26 mouse cellular contexts compared by ENCODE assay signal in the genomic region with DNA sequence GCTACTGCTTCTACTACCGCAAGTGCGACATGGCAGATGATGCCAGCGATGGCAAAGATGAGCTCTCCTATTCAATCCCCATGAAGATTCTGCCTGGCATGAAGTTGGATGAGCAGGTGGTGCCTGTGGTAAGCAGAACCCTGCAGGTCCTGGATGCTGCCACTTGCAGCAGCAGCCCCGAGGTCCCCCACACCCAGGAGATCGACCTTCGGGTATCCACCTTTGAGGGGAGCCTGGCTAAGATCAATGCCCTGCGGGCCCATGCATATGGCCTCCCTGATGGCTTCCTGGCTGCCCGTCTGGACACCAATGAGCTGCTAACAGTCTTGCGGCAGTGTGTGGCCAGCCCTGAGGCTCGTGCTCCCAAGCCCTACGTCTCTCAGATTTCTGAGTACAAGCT. TPM values are rescaled to one million over a fixed set of nuclear protein-coding genes. Genes with fewer than 3 reads are reported as not detected.
A peak's percentile ranks its signal among the peaks of the same experiment; 100 is the strongest.
DNase-seq lines count a peak whose midpoint lies in the region; ATAC-seq and TF ChIP-seq lines count a peak whose summit lies in the region.
"Had no signal": no experiment of that assay in that cellular context is flagged by ENCODE, and none has a peak within 500 bp of the region (broad histone marks: within the 10 kb centered on the region; RNA-seq: fewer than 3 reads in every experiment).

No protein-coding gene starts in this region.

- WGBS in heart, embryonic 15.5 days, result 77% methylated on average over 11 of the region's 11 CpGs

- no peak overlapping the region for H3K27ac ChIP-seq in heart, embryonic 15.5 days
- no peak overlapping the region for H3K27ac ChIP-seq in ES-E14 (ENCODE audit: insufficient read depth, low read depth, low read length, poor library complexity, severe bottlenecking)
- H3K27ac ChIP-seq: hindbrain, embryonic 12.5 days; hindbrain, postnatal 0 days; intestine, embryonic 15.5 days; limb, embryonic 12.5 days; liver, embryonic 15.5 days had no signal

- in situ Hi-C loops in ES-E14 (cut with MboI; ENCODE audit: low sequenced_read_pairs in 2 of 2, unreplicated experiment in 2 of 2), result no loop called here

- H3K4me1 ChIP-seq in heart, embryonic 15.5 days (replicated peaks), result no peaks in the 10 kb centered on the region
- H3K4me1 ChIP-seq in E14TG2a.4 (replicated peaks; ENCODE audit: low read depth, low read length) (peaks cover 22% of the 10 kb centered on the region; the same call in 1 of the 2 replicates), ES-E14 (ENCODE audit: control insufficient read depth in 2 of 2, insufficient read depth in 2 of 2, low read length in 2 of 2, poor library complexity in 1 of 2) (peaks cover 0 to 7% of the 10 kb centered on the region in 2 experiments; a peak in 1 of 4 replicates)
- H3K4me1 ChIP-seq: hindbrain, embryonic 12.5 days; intestine, embryonic 15.5 days; limb, embryonic 12.5 days; liver, embryonic 15.5 days had no signal

- no peak for TF ChIP-seq CTCF in E14TG2a.4 (conservative IDR thresholded peaks at IDR 0.05; ENCODE audit: low read length)

- peak; percentile 62 to 73 for DNase-seq in cerebellum, postnatal 10 days
- DNase-seq in cerebellum, adult 9-10 months, result no peak
- no peak for DNase-seq in heart, postnatal 25 days (ENCODE audit: low spot score)
- no peak for DNase-seq in ES-E14 (ENCODE audit: low read depth, low spot score)
- DNase-seq in kidney, postnatal 4 days, result no peak
- DNase-seq: adrenal gland, adult 8-10 months; gastrocnemius, postnatal 14 days; kidney, adult 9 months; kidney, postnatal 10 days; layer of hippocampus, adult 9-11 months; lung, embryonic 14.5 days; lung, postnatal 14 days; midbrain, embryonic 14.5 days; retina, postnatal 1 day; right cerebral cortex, postnatal 14 days; thymus, postnatal 14 days had no signal

- no peak overlapping the region for H3K9ac ChIP-seq in heart, embryonic 15.5 days
- H3K9ac ChIP-seq in ES-E14 (ENCODE audit: insufficient read depth, low read depth, low read length, poor library complexity, severe bottlenecking), result peak overlapping the region; percentile 30; the same call in 1 of the 2 replicates
- H3K9ac ChIP-seq: hindbrain, embryonic 12.5 days; intestine, embryonic 15.5 days; limb, embryonic 12.5 days; liver, embryonic 15.5 days; lung, embryonic 14.5 days had no signal

- intact Hi-C loops in heart, postnatal 25 days (cut with DNase I), result no loop called here

- H3K36me3 ChIP-seq in heart, embryonic 15.5 days, result no peaks in the 10 kb centered on the region
- H3K36me3 ChIP-seq in E14TG2a.4 (ENCODE audit: insufficient read depth, low read length) (no peaks in the 10 kb centered on the region), ES-E14 (ENCODE audit: control insufficient read depth, insufficient read depth, low read length, poor library complexity, severe bottlenecking) (no peaks in the 10 kb centered on the region)
- H3K36me3 ChIP-seq: G1E; hindbrain, embryonic 12.5 days; intestine, embryonic 15.5 days; limb, embryonic 12.5 days; liver, embryonic 15.5 days had no signal

- peak overlapping the region; percentile 31 for H3K4me2 ChIP-seq in heart, embryonic 15.5 days
- H3K4me2 ChIP-seq: hindbrain, embryonic 12.5 days; intestine, embryonic 15.5 days; limb, embryonic 12.5 days; liver, embryonic 15.5 days; lung, embryonic 14.5 days had no signal

- H3K27me3 ChIP-seq in heart, embryonic 15.5 days, result peaks cover 4% of the 10 kb centered on the region
- H3K27me3 ChIP-seq in E14TG2a.4 (ENCODE audit: insufficient read depth, low read length), result peaks cover 30% of the 10 kb centered on the region
- H3K27me3 ChIP-seq: intestine, embryonic 15.5 days; liver, embryonic 15.5 days had no signal

- ATAC-seq in heart, embryonic 15.5 days (replicated peaks; ENCODE audit: insufficient number of reproducible peaks, insufficient read depth, low FRiP score, low read depth), result no peak
- ATAC-seq: CD4-positive, CD25-positive, alpha-beta regulatory T cell, adult 4 months; forebrain, embryonic 14.5 days; intestine, embryonic 15.5 days had no signal

- no peaks in the 10 kb centered on the region for H3K9me3 ChIP-seq in heart, embryonic 15.5 days (replicated peaks)
- no peaks in the 10 kb centered on the region for H3K9me3 ChIP-seq in E14TG2a.4 (ENCODE audit: low read length)
- H3K9me3 ChIP-seq in ES-E14 (ENCODE audit: control insufficient read depth, insufficient read depth, low read depth, low read length), result no peaks in the 10 kb centered on the region
- H3K9me3 ChIP-seq: G1E; hindbrain, embryonic 12.5 days; intestine, embryonic 15.5 days; limb, embryonic 12.5 days; liver, embryonic 15.5 days had no signal

- H3K4me3 ChIP-seq in heart, embryonic 15.5 days, result no peak overlapping the region
- H3K4me3 ChIP-seq in E14TG2a.4 (replicated peaks; ENCODE audit: low read length) (peak overlapping the region; percentile 51), ES-E14 (ENCODE audit: insufficient read depth in 1 of 2, low read depth in 1 of 2, low read length in 2 of 2, poor library complexity in 1 of 2, severe bottlenecking in 1 of 2) (peak overlapping the region in 1 of 2 experiments; percentile 37; a peak in 2 of 4 replicates)
- H3K4me3 ChIP-seq: hindbrain, embryonic 12.5 days; intestine, embryonic 15.5 days; limb, embryonic 12.5 days; liver, embryonic 15.5 days had no signal

TF ChIP-seq in ES-E14, 5 proteins besides CTCF, POLR2A, EP300 and RAD21:
- TF ChIP-seq CHD2 (IDR thresholded peaks at IDR 0.05; ENCODE audit: low read depth, low read length), result no peak
- no peak for TF ChIP-seq ZNF384 (IDR thresholded peaks at IDR 0.05; ENCODE audit: low read depth, low read length)
- no peak for TF ChIP-seq MAFK (IDR thresholded peaks at IDR 0.05; ENCODE audit: insufficient read depth, low read depth, low read length)
- TF ChIP-seq HCFC1 (IDR thresholded peaks at IDR 0.05; ENCODE audit: borderline replicate concordance, insufficient read depth, low read length), result no peak
- TF ChIP-seq ZC3H11A (IDR thresholded peaks at IDR 0.05; ENCODE audit: borderline replicate concordance, low read depth, low read length), result no peak
TF ChIP-seq in ES-E14: peak in this region for 0.

RNA-seq across cellular contexts. Expression of gene Prps1, which starts 23.6 kb away (rescaled TPM):
- polyA plus RNA-seq in heart, embryonic 15.5 days (2015; fragmentation: Nextera tagmentation; extraction: Ambion mirVana), result 44.7 and 49.1 TPM in 2 replicates
- total RNA-seq in heart, postnatal 25 days (2021), result 10 to 100 TPM; 27.8 to 28.0 TPM
- total RNA-seq in ES-E14 (2012; rRNA removed), result 66.2 and 67.2 TPM in 2 replicates

Comparison
In these comparisons a context has a peak if more than half of its experiments do, and no peak if none do; other contexts are left out.
1. DNase-seq: peak in cerebellum, postnatal 10 days (2 of 2); none in cerebellum, adult 9-10 months (single experiment), heart, postnatal 25 days (single experiment), ES-E14 (single experiment) and kidney, postnatal 4 days (0 of 2).